In genomic region chr15:6388146-6388545, GRCm38 (mm10) we compare ENCODE assay signal across 9 mouse cellular contexts. TPM values are rescaled to one million over a fixed set of nuclear protein-coding genes. Genes with fewer than 3 reads are reported as not detected.
DNase-seq lines count a peak whose midpoint lies in the region; ATAC-seq and TF ChIP-seq lines count a peak whose summit lies in the region.
"Had no signal": no experiment of that assay in that cellular context is flagged by ENCODE, and none has a peak within 500 bp of the region (broad histone marks: within the 10 kb centered on the region; RNA-seq: fewer than 3 reads in every experiment).

No protein-coding gene starts in this region.

- TF ChIP-seq POLR2A in embryonic fibroblast, embryonic 13.5 days (IDR thresholded peaks at IDR 0.05; ENCODE audit: low read depth, low read length): no peak
- no peak for TF ChIP-seq POLR2A in myocyte (IDR thresholded peaks at IDR 0.05; ENCODE audit: insufficient read length, low read depth)
- TF ChIP-seq POLR2A in cerebellum, adult 2 months (IDR thresholded peaks at IDR 0.05; ENCODE audit: borderline replicate concordance, insufficient read depth, low read length): no peak

- peak overlapping the region; percentile 49 for H3K9ac ChIP-seq in kidney, postnatal 0 days (ENCODE audit: low read depth, low read length)
- no peak overlapping the region for H3K9ac ChIP-seq in intestine, postnatal 0 days (ENCODE audit: low read depth, low read length)

- no peak overlapping the region for H3K27ac ChIP-seq in kidney, postnatal 0 days
- H3K27ac ChIP-seq in embryonic fibroblast, embryonic 13.5 days (ENCODE audit: insufficient read depth, low read length): peak overlapping the region; percentile 72; the same call in 1 of the 2 replicates
- H3K27ac ChIP-seq in intestine, postnatal 0 days (ENCODE audit: low read depth, low read length): no peak overlapping the region
- H3K27ac ChIP-seq in cerebellum, adult 2 months (ENCODE audit: insufficient read depth, low read length): no peak overlapping the region

- no peak overlapping the region for H3ac ChIP-seq in myocyte (ENCODE audit: control insufficient read depth, insufficient read length)

- no peaks in the 10 kb centered on the region for H3K9me3 ChIP-seq in kidney, postnatal 0 days (replicated peaks; ENCODE audit: low read length)
- H3K9me3 ChIP-seq in intestine, postnatal 0 days (ENCODE audit: control insufficient read depth): no peaks in the 10 kb centered on the region

- no peaks in the 10 kb centered on the region for H3K27me3 ChIP-seq in kidney, postnatal 0 days (ENCODE audit: insufficient read depth, low read length)
- no peaks in the 10 kb centered on the region for H3K27me3 ChIP-seq in intestine, postnatal 0 days (replicated peaks; ENCODE audit: control insufficient read depth, insufficient read depth, low read length)
- H3K27me3 ChIP-seq in myocyte (ENCODE audit: control insufficient read depth, insufficient read depth, insufficient read length): no peaks in the 10 kb centered on the region
- no peaks in the 10 kb centered on the region for H3K27me3 ChIP-seq in cerebellum, adult 2 months (ENCODE audit: control insufficient read depth, insufficient read depth, low read length)

- no peak for TF ChIP-seq CTCF in kidney, postnatal 0 days (IDR thresholded peaks at IDR 0.05; ENCODE audit: low read depth)
- no peak for TF ChIP-seq CTCF in embryonic fibroblast, embryonic 13.5 days (IDR thresholded peaks at IDR 0.05; ENCODE audit: borderline replicate concordance, insufficient read depth, low read length)
- TF ChIP-seq CTCF in intestine, postnatal 0 days (IDR thresholded peaks at IDR 0.05; ENCODE audit: low read depth): no peak
- no peak for TF ChIP-seq CTCF in cerebellum, adult 2 months (IDR thresholded peaks at IDR 0.05; ENCODE audit: borderline replicate concordance, insufficient read depth, low read depth, low read length)

- 34% methylated on average over 3 of the region's 3 CpGs for WGBS in kidney, postnatal 0 days
- 53% methylated on average over 3 of the region's 3 CpGs for WGBS in intestine, postnatal 0 days
- 77% methylated on average over 3 of the region's 3 CpGs for WGBS in cerebellum, adult 2 months

- no peak for DNase-seq in kidney, postnatal 0 days (ENCODE audit: low spot score)
- DNase-seq in kidney, postnatal 4 days: no peak
- no peak for DNase-seq in cerebellum, adult 2 months
- DNase-seq in retina, postnatal 1 day: no peak
- no peak for DNase-seq in adrenal gland, adult 18-20 months (ENCODE audit: low spot score in 2 of 2)
- DNase-seq: cerebellum, adult 18-20 months had no signal

- H3K4me1 ChIP-seq in kidney, postnatal 0 days (replicated peaks; ENCODE audit: insufficient read depth, low read length): peaks cover 5% of the 10 kb centered on the region
- peaks cover 18% of the 10 kb centered on the region for H3K4me1 ChIP-seq in embryonic fibroblast, embryonic 13.5 days (ENCODE audit: control insufficient read depth, insufficient read depth, low read length)
- no peaks in the 10 kb centered on the region for H3K4me1 ChIP-seq in intestine, postnatal 0 days (replicated peaks; ENCODE audit: control insufficient read depth, insufficient read depth, low read length)
- H3K4me1 ChIP-seq in cerebellum, adult 2 months (ENCODE audit: control insufficient read depth, insufficient read depth, low read length): no peaks in the 10 kb centered on the region

- H3K4me2 ChIP-seq in kidney, postnatal 0 days (ENCODE audit: low read length): peak overlapping the region; percentile 70
- H3K4me2 ChIP-seq in intestine, postnatal 0 days (replicated peaks; ENCODE audit: low read depth): peak overlapping the region; percentile 74
- peak overlapping the region; percentile 87 for H3K4me2 ChIP-seq in myocyte (ENCODE audit: low read depth)

- H3K4me3 ChIP-seq in kidney, postnatal 0 days (replicated peaks; ENCODE audit: low read depth, low read length): peak overlapping the region; percentile 49
- peak overlapping the region; percentile 88 for H3K4me3 ChIP-seq in embryonic fibroblast, embryonic 13.5 days (ENCODE audit: insufficient read depth, low read length)
- H3K4me3 ChIP-seq in intestine, postnatal 0 days (ENCODE audit: low read depth, low read length): peak overlapping the region; percentile 51
- H3K4me3 ChIP-seq in myocyte: peak overlapping the region; percentile 74
- no peak overlapping the region for H3K4me3 ChIP-seq in cerebellum, adult 2 months (replicated peaks; ENCODE audit: insufficient read depth, low read depth, low read length)

- no peaks in the 10 kb centered on the region for H3K36me3 ChIP-seq in kidney, postnatal 0 days (ENCODE audit: insufficient read depth, low read length)
- peaks cover 7% of the 10 kb centered on the region; the same call in 1 of the 2 replicates for H3K36me3 ChIP-seq in intestine, postnatal 0 days (ENCODE audit: control insufficient read depth, insufficient read depth)
- no peaks in the 10 kb centered on the region for H3K36me3 ChIP-seq in myocyte (ENCODE audit: control insufficient read depth, insufficient read depth)

- no peak for ATAC-seq in kidney, postnatal 0 days (replicated peaks; ENCODE audit: low FRiP score, low read depth)
- ATAC-seq in intestine, postnatal 0 days: no peak

- H3K79me2 ChIP-seq in myocyte (ENCODE audit: control insufficient read depth, insufficient read depth): peaks cover 29% of the 10 kb centered on the region

TF ChIP-seq in myocyte, 11 proteins besides CTCF, POLR2A, EP300 and RAD21:
- TF ChIP-seq TCF12 (IDR thresholded peaks at IDR 0.05; ENCODE audit: insufficient read depth, poor library complexity, severe bottlenecking) (no peak), TCF3 (IDR thresholded peaks at IDR 0.05; ENCODE audit: insufficient read length, low read depth) (no peak), MAX (IDR thresholded peaks at IDR 0.05; ENCODE audit: low read depth) (no peak), POLR2AphosphoS2 (IDR thresholded peaks at IDR 0.05; ENCODE audit: insufficient read length, low read depth) (no peak), SRF (IDR thresholded peaks at IDR 0.05; ENCODE audit: control insufficient read depth, insufficient read length, low read depth) (no peak), CEBPB (IDR thresholded peaks at IDR 0.05; ENCODE audit: insufficient read depth, poor library complexity, severe bottlenecking) (no peak)

RNA-seq across cellular contexts. Expression of gene C9, which starts 57.0 kb away (rescaled TPM):
- polyA plus RNA-seq in kidney, postnatal 0 days (2015; fragmentation: Nextera tagmentation; extraction: Ambion mirVana): 0.08 TPM in 1 of 2 replicates, not detected in the other
- polyA plus RNA-seq in embryonic fibroblast, embryonic 13.5 days (2011; ENCODE audit: insufficient read length, low read depth, missing spikeins): not detected in 2 replicates
- polyA plus RNA-seq in intestine, postnatal 0 days (2015; fragmentation: Nextera tagmentation; extraction: Ambion mirVana): 0.57 and 0.63 TPM in 2 replicates
- not detected for polyA plus RNA-seq in myocyte (2012; fragmentation: generic; extraction: Trizol)
- not detected in 2 replicates for polyA plus RNA-seq in cerebellum, adult 2 months (2012; rRNA removed)
- total RNA-seq in adrenal gland, adult 18-20 months (2021): not detected
